Mouse (Mus musculus) hematopoietic stem cell, adult 5-6 weeks (primary cell): ENCODE measurements around the gene Sorcs2. TPM values are rescaled to one million over a fixed set of nuclear protein-coding genes. Genes with fewer than 3 reads are reported as not detected.

ENCODE experiments used
- ATAC-seq, 2 experiments: fragments of 125-278 bp in 1 of 2; replicated peaks in 1 of 2; 2 replicates each; pipeline ENCODE4 v1.8.0; 2016 to 2017; ENCODE audit warnings: inconsistent platforms in 2 of 2, mild to moderate bottlenecking in 2 of 2, moderate number of reproducible peaks in 2 of 2, low read depth in 1 of 2, moderate TSS enrichment in 1 of 2; ENCODE audit not compliant: low FRiP score in 2 of 2, poor library complexity in 2 of 2, severe bottlenecking in 2 of 2, insufficient read depth in 1 of 2, low TSS enrichment in 1 of 2
- total RNA-seq: library from RNA; stranded (forward); fragments of 172-1452, 232-1000 nt; gene quantifications from 2 replicates; pipeline ENCODE4 v1.2.3, GENCODE M21; 2017

Gene Sorcs2
- total RNA-seq, 1 experiment from 2014 or later = 0.30 TPM

DNA sequence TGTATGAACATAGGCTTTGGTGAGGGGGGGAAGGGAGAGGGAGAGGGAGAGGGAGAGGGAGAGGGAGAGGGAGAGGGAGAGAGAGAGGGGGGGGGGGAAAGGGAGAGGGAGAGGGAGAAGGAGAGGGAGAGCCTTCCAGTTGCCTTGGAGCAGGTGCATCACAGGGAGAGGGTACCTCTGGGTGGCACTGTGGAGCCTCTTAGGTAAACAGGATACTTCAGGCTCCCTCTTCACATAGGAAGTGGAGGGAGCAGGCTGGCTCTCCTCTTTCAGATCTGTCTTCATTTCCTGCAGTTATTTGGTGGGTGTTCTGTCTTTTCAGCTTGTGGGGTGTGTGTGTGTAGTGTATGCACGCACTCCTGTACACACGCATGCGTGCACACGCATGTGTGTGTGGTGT is 256.8 kb downstream of the Sorcs2 start:
- ATAC-seq = no peak

DNA sequence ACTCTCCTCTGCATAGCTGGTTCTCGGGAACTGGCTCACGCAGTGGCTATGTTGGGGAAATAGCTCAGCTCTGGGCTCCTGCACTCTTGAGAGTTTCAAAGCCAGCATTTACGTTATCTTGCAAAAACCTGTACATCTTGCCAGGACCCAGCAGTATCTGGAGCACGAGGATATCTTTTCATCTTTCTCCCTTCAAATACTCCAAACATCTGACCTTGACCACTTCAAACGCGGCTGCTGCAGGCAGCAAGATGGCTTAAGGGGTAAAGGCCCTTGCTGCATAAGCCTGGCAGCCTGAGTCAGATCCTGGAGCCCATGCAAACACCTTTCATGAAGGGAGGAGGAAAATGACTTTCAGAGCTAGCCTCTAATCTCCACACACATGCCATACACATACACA is 258.2 kb downstream of the Sorcs2 start:
- no peak for ATAC-seq

DNA sequence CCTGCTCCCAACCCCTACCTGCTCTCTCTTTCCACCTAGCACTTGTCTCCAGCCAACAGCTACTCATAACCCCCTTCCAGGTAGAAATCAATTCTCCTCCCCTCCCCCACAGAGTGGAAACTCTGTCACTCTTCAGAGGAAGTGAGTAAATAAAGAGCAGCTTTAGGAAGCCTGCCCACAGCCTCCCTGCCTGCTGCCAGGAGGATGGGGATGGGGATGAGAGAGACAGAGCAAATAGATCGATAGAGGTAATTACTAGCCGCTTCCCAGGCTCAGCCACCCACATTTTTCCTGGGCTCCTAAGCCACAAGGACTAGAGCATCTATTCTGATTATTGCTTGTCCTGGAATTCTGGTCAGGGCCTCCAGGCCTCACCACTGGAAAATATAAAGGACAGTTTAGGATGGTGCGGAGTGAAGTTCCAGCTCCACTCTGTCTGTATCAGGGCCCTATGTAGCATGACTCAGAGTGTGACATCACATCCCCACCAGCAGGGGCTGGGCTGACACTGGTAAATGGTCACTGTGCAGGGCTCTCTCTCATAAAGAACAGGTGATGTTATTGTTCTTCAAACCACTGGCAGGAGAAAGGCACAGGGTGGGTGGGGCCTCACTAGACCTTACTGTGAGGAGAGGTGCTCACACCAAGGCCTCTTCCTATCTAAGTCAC is 261.9 kb downstream of the Sorcs2 start:
- peak in 1 of 2 experiments; percentile 49; a peak in 1 of 4 replicates for ATAC-seq

DNA sequence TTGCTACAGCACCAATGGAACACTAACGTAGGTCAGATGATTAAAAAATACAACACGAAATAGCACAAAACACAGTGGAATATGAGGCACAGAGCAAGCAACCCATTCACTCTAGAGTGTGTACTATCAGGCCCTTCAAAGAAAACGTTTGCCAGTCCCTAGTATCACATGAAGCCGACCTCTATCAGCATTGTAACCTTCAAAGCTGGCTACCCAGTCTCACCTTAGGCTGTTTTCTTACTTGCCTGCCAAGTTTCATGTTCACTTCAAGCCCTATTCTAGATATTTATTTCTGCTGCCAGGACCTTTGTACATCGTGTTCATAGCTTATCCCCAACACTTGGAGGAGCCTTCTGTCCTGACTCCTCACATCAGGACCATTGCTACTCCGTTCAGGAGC is 263.6 kb downstream of the Sorcs2 start:
- no peak for ATAC-seq

DNA sequence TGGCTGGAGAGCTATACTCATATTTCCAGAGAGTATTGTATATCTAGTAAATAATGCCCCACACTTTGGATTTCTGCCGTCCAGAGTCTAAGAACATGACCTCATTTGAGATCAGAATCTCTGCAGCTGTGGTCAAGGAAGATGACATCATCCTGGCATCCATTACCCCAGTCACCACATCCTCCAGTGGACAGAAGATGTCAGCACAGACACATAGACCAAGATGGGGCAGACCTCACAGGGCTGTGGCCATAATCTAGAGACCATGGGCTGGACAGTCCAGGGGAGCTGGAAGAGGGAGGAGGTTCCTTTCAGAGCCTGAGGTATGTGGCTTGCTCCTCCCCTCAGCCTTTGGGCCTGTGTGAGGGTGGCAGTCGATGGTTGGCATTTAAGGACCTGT is 264.0 kb downstream of the Sorcs2 start:
- ATAC-seq = no peak

DNA sequence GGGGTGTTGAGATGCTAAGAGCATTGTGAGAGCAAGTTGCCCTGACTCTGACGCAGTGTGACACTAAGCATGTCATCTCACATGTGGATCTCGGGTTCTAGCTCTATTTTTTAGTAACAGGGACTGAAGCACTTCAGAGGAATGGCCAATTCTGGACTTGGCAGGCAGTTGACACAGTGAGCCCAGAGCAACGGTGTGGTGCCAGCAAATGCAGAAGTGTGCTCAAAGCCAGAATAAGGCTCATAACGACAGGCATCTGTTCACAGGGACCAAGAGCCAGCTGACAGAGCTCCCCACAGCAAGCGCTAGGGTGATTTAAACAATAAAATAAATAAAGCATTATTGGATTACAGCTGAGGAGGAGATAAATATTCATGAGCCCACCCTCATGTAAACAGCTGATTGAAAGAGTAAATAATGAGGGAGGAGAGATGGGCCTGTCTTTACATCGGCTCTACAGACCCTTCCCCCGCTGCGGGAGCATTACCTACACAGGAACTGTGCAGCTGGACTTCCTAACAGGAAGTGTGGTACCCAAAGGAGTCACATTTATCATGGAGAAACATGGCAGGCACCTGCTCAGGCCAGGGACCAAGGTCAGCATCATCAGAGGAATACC is 267.4 kb downstream of the Sorcs2 start:
- peak; percentile 61 to 71; a peak in 2 of 4 replicates for ATAC-seq

DNA sequence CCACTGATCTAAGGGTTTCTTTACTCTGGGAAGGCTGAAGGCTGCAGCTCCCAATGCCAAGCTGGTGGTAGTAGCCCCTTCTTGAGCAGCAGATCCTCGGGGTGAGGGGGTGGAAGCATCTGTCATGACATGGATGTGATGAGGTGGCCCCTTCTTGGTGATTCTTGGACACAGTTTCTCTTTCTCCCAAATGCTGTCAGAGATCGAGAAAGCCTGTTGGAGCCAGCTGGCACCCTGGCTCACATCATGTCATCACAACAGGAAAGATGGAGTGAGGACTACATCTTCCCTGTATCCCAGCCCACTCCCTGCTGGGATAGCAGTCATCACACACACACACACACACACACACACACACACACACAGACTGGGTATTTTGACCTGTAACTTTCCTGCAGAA is 268.3 kb downstream of the Sorcs2 start:
- ATAC-seq = no peak

DNA sequence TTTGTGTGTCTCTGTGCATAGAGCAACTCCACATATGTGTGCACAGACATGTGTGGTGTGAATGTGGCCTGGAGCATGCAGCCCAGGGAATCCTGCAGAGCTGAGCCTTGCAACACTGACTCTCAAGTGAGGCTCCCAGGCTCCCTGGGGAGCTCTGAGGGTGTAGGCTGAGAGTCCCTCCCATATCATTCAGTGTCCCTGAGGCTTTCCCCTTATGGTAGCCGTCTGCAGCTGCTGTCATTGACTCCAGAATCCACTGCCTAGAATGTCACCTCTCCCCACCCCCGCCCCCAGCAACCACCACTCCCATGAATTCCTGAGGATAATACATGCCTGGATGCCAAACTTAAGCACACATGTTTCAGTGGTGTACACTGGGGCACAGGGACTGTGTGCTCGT is 269.4 kb downstream of the Sorcs2 start:
- ATAC-seq = no peak

DNA sequence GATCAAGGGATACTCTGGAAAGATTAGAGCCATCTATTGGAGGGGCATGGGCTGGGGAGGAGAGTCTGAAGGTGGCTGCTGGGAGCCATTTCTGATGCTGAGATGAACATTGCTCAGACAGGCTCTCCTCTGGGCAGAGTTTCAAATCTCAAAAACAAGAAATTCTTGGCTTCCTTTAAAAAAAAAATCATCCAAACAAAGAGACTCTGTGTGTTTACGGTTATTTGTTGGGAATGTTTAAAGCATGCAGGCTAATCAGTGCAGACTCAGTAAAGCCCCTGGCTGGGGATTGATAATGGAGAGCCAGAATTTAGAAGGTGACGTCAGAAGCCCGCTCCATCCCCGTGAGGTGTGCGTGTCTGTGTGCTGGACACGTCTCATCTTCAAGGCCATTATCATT is 272.9 kb downstream of the Sorcs2 start:
- no peak for ATAC-seq

DNA sequence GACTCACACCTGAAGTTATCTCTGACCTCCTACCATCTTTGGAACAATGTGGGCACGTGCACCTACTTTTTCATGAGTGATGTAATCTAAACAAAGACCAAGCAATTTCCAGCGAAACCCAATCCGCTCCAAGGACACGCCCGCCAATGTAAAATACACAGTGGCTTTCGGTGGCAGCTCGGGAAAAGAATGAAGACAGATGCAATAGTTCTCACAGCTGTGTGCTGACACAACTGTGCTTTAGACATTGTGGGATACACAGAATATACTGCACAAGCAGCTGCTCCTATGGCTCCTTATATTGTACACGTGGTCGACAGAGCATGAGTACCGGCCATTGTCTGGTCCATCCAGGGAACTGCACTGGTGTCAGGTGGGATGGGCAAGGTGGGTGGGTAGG is 275.0 kb downstream of the Sorcs2 start:
- no peak for ATAC-seq

DNA sequence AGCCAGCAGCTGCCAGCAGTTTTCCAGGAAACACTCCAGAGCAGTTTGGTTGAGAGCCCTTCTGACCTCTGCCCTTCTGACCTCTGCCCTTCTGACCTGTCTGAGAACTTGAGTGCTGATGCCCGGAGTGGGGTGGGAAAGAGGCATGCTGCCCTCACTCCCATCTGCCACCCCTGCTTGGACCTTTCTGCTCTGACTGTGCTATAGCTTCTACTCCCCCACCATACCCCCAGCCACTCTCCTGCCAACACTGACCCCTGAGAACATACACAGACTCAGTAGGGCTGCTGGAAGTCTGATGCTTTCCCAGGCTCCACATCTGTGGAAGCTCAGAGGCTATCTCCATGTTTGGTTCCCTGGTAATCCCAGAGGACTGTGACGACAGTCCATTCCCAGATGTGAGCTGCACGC is 277.0 kb downstream of the Sorcs2 start:
- ATAC-seq = no peak

DNA sequence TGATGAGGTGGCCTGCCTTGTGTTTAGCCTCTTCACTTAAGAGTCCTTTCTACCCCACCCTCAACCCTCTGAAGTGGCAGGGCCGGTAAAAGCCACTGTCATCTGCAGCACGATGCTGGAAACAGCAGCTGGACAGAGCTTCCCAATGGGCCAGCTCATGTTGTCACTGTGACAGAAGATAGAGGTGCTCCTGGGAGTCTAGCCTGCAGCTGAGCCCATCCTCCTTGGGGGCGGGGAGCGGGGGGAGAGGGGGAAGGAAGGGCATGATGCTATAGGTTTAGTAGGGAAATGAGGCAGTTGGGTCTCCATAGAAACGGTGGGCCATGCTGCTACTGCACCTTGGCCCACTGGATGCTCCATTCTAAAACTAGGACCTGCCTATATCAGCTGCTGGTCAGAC is 279.9 kb downstream of the Sorcs2 start:
- no peak for ATAC-seq

DNA sequence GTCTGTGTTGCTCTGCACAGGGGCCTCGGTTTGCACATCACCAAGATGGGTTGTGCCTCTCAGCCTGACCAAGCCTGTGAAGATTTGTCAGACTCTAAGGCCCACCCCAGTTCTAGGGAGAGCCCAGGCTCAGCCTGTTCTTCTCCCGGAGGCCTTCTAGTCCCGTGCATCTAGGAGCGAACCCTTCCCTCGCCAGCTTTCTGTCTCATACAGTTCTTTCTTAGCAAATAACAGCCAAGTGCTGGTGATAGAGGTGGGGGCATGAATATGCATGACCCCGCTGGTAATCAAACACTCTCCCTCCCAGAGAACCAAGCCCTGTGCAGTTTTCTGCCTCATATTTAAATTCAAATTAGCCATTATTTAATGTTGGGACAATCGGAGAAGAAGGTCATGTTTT is 282.4 kb downstream of the Sorcs2 start:
- ATAC-seq = no peak

DNA sequence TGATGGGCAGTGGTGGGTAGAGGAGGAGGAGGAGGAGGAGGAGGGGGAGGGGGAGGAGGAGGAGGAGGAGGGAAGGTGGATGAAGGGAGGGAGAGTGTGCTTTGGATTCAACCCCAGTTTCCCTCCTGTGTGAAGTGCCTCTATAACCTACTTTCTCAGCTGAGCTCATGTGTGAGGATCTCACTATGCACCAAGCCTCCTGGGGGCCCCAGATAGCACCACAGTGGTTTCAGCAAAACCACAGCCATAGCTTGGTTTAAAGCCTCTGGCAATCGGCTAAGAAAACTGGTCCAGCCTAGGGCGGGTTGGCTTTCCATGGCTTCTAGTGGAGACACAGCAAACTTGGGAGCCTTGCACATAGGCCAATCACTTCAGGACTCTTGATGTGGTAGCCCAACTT is 284.2 kb downstream of the Sorcs2 start:
- peak; percentile 41 to 59; a peak in 2 of 4 replicates for ATAC-seq

DNA sequence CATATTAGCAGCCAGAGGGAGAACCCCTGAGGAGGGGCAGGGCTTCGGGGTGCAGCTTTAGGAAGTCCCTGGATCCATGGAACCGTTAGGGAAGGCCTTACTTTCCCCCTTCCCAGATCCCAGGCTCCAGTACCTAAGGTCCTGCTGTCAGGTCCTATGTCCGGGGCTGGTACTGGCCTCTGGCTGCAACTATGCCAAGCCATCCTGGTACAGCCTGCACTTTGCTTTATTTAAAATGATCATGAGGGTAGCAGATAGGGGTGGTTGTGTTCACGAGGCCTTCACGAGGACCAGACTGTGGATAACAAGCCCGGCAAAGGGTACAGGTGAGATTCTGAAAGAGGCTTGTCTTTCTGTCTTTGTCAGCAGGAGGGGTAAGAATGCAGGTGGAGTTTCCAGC is 285.2 kb downstream of the Sorcs2 start:
- no peak for ATAC-seq

DNA sequence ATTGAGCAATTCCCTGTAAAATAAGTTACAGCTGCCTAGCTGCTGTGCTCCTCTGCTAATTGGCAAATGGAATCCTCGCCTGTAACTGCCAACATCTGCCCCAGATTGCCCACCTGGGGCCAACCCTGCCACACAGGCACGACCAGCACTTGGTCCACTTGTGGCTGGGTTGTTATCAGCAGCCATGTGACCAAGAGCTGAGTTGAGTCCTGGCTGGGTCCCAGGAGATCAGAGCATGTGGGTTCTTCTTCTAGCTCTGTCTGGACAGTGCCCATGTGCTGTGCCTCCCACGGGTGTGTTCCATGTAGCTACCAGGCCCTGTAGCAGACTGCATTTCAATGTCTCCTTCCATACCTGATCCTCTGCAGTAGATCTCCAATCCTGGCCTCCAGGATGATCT is 286.4 kb downstream of the Sorcs2 start:
- no peak for ATAC-seq

DNA sequence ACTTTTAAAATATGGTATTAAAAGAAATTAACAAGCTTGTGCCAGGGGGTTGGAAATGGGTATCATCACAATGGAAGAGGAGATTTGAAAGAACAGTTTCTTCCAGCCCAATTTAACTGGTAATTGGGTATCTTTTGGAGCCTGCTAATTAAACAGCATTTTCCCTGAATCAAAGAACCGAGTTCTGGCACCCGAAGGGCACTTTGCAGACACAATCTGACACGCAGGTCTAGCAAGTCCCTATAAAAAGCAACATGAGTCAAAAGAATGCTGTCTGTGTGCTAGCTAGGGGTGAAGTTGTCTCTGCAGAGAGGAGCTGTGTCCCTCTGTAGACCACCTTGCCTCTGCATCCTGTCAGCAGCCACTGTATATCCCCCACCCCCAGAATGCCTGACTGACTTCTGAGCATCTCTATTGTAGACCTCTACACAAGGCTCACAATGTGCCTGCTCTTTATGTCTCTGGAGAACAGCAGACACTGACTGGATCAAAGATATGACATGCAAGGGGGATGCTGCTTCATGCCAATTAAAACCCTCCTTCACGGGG is 289.5 kb downstream of the Sorcs2 start:
- ATAC-seq = no peak

DNA sequence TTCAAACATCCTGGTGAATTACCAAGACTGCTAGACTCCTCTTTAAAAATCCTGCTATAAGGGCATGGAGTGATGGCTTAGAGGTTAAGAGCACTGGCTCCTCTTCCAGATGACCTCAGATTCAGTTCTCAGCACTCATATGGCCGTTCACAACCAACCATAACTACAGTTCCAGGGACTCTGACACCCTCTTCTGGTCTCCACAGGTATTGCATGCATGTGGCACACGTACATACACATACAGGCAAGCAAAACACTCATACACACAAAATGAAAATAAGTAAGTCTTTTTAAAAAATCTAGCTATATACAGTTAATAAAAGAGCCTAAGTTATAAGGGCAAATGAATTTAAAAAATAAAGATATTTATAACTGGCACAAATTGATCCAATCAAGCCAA is 294.5 kb downstream of the Sorcs2 start:
- no peak for ATAC-seq

DNA sequence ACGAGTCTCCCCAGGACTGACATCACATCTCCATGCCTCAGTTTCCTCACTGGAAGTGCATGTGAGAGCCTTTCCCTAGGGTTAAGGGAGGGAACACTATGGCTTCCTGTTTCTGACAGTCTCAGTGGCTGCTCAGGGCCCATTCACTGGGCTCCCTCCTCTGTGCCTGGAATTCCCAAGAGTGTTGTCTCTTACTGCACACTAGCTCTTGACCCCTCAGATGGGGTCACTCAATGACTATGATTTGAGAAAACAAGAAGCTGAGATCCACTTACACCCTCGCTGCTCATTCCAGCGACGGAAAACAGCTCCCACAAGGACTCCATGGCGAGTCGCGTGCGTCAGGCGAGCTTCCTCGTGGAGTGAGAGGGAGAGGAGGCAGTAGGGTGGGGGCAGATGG is 296.8 kb downstream of the Sorcs2 start:
- ATAC-seq = no peak
